Mouse (Mus musculus) E14TG2a.4 (cell line): ENCODE data around the gene Il17re.

ENCODE experiments used
- H3K27me3 ChIP-seq: 2 replicates; pipeline ENCODE4 v1.6.1; 2014; ENCODE audit warnings: low read length, control low read depth; ENCODE audit not compliant: insufficient read depth
- H3K36me3 ChIP-seq: 2 replicates; pipeline ENCODE4 v1.6.1; 2014; ENCODE audit warnings: low read length, control low read depth; ENCODE audit not compliant: insufficient read depth
- H3K4me1 ChIP-seq: replicated peaks from 2 replicates; pipeline ENCODE4 v1.6.1; 2014; ENCODE audit warnings: low read depth, low read length, control low read depth
- H3K4me3 ChIP-seq: replicated peaks from 2 replicates; pipeline ENCODE4 v1.5.1; 2014; ENCODE audit warnings: mild to moderate bottlenecking, low read length
- H3K9me3 ChIP-seq: 2 replicates; pipeline ENCODE4 v1.6.1; 2014; ENCODE audit warnings: low read length, control low read depth
- CTCF ChIP-seq: conservative IDR thresholded peaks from 2 replicates; pipeline ENCODE4 v1.5.1; 2014; ENCODE audit warnings: low read length
- NANOG ChIP-seq: IDR thresholded peaks from 2 replicates; pipeline ENCODE4 v1.6.1; 2014; ENCODE audit warnings: borderline replicate concordance, low read length, mixed read lengths
- POU5F1 ChIP-seq: IDR thresholded peaks from 2 replicates; pipeline ENCODE4 v1.6.1; 2014; ENCODE audit warnings: low read length, borderline replicate concordance

Gene Il17re

GRCm38 (mm10) chr6:113438721-113439430, 19.4 kb upstream of the Il17re start:
- no peaks in the 10 kb centered on the region; the same call in 1 of the 2 replicates for H3K36me3 ChIP-seq
- no peak for TF ChIP-seq POU5F1
- TF ChIP-seq NANOG: no peak
- TF ChIP-seq CTCF: no peak
- no peak overlapping the region for H3K4me3 ChIP-seq
- H3K9me3 ChIP-seq: no peaks in the 10 kb centered on the region
- peaks cover 20% of the 10 kb centered on the region for H3K4me1 ChIP-seq
- H3K27me3 ChIP-seq: peaks cover 13% of the 10 kb centered on the region

DNA sequence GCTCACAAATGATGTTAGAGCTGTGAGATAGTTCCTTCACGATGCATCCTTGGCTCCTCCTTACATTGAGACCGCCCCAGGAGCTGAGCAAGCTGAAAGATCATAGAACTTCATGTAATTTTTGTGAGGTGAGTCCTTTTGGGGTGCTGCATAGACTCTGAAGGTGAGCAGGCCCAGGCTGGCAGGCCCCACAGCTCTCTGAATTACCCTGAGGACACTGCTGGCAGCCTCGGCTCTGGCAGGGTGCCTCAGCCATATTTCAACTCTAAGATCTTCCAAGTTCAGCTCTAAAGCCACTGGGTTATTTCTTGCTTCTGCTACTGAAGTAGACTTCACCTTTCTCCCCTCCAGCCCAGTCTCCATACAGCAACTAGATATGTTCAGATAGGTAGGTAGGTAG, 17.6 kb upstream of the Il17re start:
- peaks cover 13% of the 10 kb centered on the region for H3K36me3 ChIP-seq
- H3K4me1 ChIP-seq: peaks cover 35% of the 10 kb centered on the region
- TF ChIP-seq CTCF (no peak), NANOG (no peak), POU5F1 (no peak)
- H3K4me3 ChIP-seq: no peak overlapping the region
- no peaks in the 10 kb centered on the region for H3K9me3 ChIP-seq
- H3K27me3 ChIP-seq: peaks cover 2% of the 10 kb centered on the region; the same call in 1 of the 2 replicates

DNA sequence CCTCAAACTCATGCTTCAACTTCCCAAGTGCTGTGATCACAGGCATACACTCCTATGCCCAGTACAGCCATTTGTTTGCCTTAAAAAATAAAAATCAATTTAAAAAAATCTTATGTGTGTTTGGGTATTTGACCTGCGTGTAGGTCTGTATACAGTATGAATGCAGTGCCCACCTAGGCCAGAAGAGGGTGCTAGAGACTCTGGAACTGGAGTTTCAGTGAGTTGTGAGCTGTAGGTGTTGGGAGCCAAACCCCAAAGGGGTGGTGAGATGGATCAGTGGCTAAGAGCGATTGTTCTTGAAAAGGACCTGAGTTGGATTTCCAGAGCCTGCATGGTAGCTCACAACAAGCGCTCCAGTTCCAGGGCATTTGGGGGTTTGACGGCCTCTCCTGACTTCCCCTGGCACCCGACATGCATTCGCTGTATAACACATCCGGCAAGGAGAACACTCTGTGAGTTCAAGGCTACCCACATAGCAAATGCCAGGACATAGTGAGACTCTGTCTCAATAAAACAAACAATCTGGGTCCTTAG, 17.1 kb upstream of the Il17re start:
- TF ChIP-seq NANOG: no peak
- TF ChIP-seq CTCF: peak; percentile 94
- no peak for TF ChIP-seq POU5F1
- no peaks in the 10 kb centered on the region for H3K9me3 ChIP-seq
- peaks cover 36% of the 10 kb centered on the region for H3K4me1 ChIP-seq
- H3K27me3 ChIP-seq: no peaks in the 10 kb centered on the region
- peaks cover 18% of the 10 kb centered on the region for H3K36me3 ChIP-seq
- no peak overlapping the region for H3K4me3 ChIP-seq

- Histone ChIP-seq H3K27me3 (no peaks in the 10 kb centered on the region), H3K4me3 (peak overlapping the region; percentile 95), H3K9me3 (no peaks in the 10 kb centered on the region), H3K4me1 (peaks cover 43% of the 10 kb centered on the region), H3K36me3 (peaks cover 27% of the 10 kb centered on the region)
- TF ChIP-seq NANOG (no peak), POU5F1 (no peak), CTCF (no peak)
Measured at GRCm38 (mm10) chr6:113442087-113442441, 16.2 kb upstream of the Il17re start.

GRCm38 (mm10) chr6:113442442-113443090, 15.7 kb upstream of the Il17re start, which contains the start of gene Jagn1:
Gene Jagn1, plus strand, starts transcription at chr6:113442569.
- Histone ChIP-seq H3K4me1 (peaks cover 48% of the 10 kb centered on the region), H3K27me3 (no peaks in the 10 kb centered on the region), H3K9me3 (no peaks in the 10 kb centered on the region), H3K36me3 (peaks cover 32% of the 10 kb centered on the region), H3K4me3 (peak within 1 kb of the TSS; percentile 95)
- no peak for TF ChIP-seq POU5F1

GRCm38 (mm10) chr6:113443091-113443490, 15.2 kb upstream of the Il17re start:
- H3K9me3 ChIP-seq: no peaks in the 10 kb centered on the region
- H3K36me3 ChIP-seq: peaks cover 37% of the 10 kb centered on the region
- TF ChIP-seq POU5F1 (no peak), CTCF (peak; percentile 59)
- peak overlapping the region; percentile 95 for H3K4me3 ChIP-seq
- peaks cover 48% of the 10 kb centered on the region for H3K4me1 ChIP-seq
- H3K27me3 ChIP-seq: no peaks in the 10 kb centered on the region

GRCm38 (mm10) chr6:113444207-113444965, 13.9 kb upstream of the Il17re start:
- no peak for TF ChIP-seq NANOG
- TF ChIP-seq CTCF: no peak
- TF ChIP-seq POU5F1: no peak
- H3K4me3 ChIP-seq: no peak overlapping the region

GRCm38 (mm10) chr6:113447639-113448038, 10.6 kb upstream of the Il17re start:
- H3K4me3 ChIP-seq: no peak overlapping the region
- H3K4me1 ChIP-seq: peaks cover 38% of the 10 kb centered on the region

More at GRCm38 (mm10) chr6:113444207-113444965, 13.9 kb upstream of the Il17re start:
- Histone ChIP-seq H3K4me1 (peaks cover 48% of the 10 kb centered on the region), H3K36me3 (peaks cover 48% of the 10 kb centered on the region), H3K27me3 (no peaks in the 10 kb centered on the region), H3K9me3 (no peaks in the 10 kb centered on the region)

More at GRCm38 (mm10) chr6:113447639-113448038, 10.6 kb upstream of the Il17re start:
- Histone ChIP-seq H3K27me3 (peaks cover 5% of the 10 kb centered on the region; the same call in 1 of the 2 replicates), H3K36me3 (peaks cover 48% of the 10 kb centered on the region), H3K9me3 (no peaks in the 10 kb centered on the region)
- TF ChIP-seq POU5F1 (no peak), CTCF (no peak), NANOG (no peak)
